Mouse (Mus musculus): ENCODE data around the gene Ppp2r2c. TPM values are rescaled to one million over a fixed set of nuclear protein-coding genes. Genes with fewer than 3 reads are reported as not detected.

The Ppp2r2c gene
- polyA plus RNA-seq, 1 experiment from 2014 or later = not detected

DNA sequence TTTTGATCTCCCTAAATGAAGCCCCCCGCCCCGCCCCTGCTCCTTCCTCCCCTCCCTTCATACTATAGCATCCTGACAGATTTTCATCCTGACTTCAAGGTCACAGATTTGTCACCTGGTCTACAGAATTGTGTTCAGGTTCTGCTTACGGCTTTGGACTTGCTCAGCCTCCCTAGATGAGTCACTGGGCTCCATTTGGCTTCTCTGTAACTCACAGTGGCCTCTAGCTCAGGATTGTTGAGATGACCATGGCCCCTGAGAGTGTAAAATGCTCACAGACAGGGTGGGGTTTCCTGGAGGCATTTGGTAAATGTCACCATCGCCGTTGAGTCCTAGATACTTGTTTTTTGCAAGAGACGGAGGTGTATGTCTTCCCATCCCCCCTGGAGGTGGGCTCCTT is 2.6 kb downstream of the Ppp2r2c start:
- ATAC-seq (ENCODE audit: insufficient number of reproducible peaks, insufficient read depth, low FRiP score, low read depth) = no peak
- no peak overlapping the region for H3K4me3 ChIP-seq (ENCODE audit: control insufficient read depth in 1 of 2, insufficient read depth in 1 of 2, low read depth in 1 of 2, low read length in 2 of 2)
- no peaks in the 10 kb centered on the region; the same call in 1 of the 2 replicates for H3K9me3 ChIP-seq (ENCODE audit: control insufficient read depth, low read length)
- H3K36me3 ChIP-seq (ENCODE audit: control insufficient read depth, insufficient read depth, low read length) = no peaks in the 10 kb centered on the region
- no peak overlapping the region for H3K27ac ChIP-seq (replicated peaks in 1 of 2; ENCODE audit: control insufficient read depth in 1 of 2, insufficient read depth in 1 of 2, low read depth in 2 of 2, low read length in 2 of 2)
- peaks cover 86% of the 10 kb centered on the region for H3K27me3 ChIP-seq (ENCODE audit: control insufficient read depth, insufficient read depth, low read length)
- H3K9ac ChIP-seq (ENCODE audit: low read length) = no peak overlapping the region
- peaks cover 0 to 15% of the 10 kb centered on the region in 2 experiments; a peak in 2 of 4 replicates for H3K4me1 ChIP-seq (ENCODE audit: control insufficient read depth in 2 of 2, insufficient read depth in 2 of 2, low read length in 2 of 2)
- no peak overlapping the region for H3K4me2 ChIP-seq (ENCODE audit: low read length)
- WGBS = 72% methylated on average over 6 of the region's 6 CpGs

DNA sequence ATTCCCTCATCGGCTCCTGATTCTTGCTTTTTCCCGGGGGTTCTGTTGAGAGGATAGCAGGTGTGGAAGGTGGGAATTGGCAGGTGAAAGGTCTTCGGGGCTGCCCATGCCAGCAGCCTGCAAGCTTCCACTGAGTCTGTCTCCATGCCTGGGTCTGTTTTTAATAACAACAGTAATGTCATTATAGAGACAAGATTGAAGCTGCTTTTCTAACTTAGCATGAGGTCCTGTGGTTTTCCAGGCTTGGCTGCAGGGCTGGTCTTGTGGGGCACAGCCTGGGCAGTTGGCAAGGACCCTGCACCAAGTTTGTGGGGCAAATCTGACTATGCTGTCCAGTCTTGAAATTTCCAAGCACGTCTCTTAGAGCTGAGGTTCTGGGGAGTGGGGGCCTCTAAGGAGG is 7.6 kb downstream of the Ppp2r2c start:
- no peak for ATAC-seq (ENCODE audit: insufficient number of reproducible peaks, insufficient read depth, low FRiP score, low read depth)
- no peaks in the 10 kb centered on the region for H3K9me3 ChIP-seq (ENCODE audit: control insufficient read depth, low read length)
- H3K4me3 ChIP-seq (ENCODE audit: control insufficient read depth in 1 of 2, insufficient read depth in 1 of 2, low read depth in 1 of 2, low read length in 2 of 2) = no peak overlapping the region
- H3K4me2 ChIP-seq (ENCODE audit: low read length) = no peak overlapping the region
- no peak overlapping the region for H3K27ac ChIP-seq (replicated peaks in 1 of 2; ENCODE audit: control insufficient read depth in 1 of 2, insufficient read depth in 1 of 2, low read depth in 2 of 2, low read length in 2 of 2)
- H3K4me1 ChIP-seq (ENCODE audit: control insufficient read depth in 2 of 2, insufficient read depth in 2 of 2, low read length in 2 of 2) = no peaks in the 10 kb centered on the region
- H3K27me3 ChIP-seq (ENCODE audit: control insufficient read depth, insufficient read depth, low read length) = peaks cover 36% of the 10 kb centered on the region
- WGBS = 62% methylated on average over 4 of the region's 4 CpGs
- H3K9ac ChIP-seq (ENCODE audit: low read length) = no peak overlapping the region
- H3K36me3 ChIP-seq (ENCODE audit: control insufficient read depth, insufficient read depth, low read length) = no peaks in the 10 kb centered on the region

DNA sequence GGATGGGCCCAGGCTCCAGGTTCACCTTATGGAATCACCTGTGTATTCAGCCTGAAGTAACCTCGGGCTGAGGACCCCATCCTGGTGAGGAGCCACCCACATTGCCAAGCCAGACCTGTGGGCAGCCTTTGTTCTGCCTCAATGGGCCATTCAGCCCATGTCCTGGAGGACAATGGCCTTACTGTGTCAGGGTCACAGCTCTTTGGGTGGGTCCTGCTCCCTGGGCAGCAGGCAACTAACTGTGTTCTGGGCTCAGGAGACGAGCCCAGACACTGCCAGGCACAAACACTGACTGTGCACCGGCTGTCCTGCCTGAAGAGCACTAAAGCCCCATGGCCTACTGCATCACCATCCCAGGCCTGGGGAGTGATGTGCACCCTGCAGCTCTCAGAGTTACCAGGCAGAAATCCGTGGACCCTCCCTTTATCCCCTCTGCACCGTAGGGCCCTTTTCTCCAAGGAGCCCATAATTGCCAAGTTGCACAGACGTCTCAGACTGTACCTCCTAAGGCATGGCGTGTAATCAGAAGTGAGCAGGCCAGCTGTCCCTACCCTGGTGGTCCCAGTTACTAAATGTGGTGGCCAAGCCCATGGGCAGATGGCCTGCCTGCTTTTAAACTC is 8.6 kb downstream of the Ppp2r2c start:
- WGBS = 66% methylated on average over 7 of the region's 7 CpGs
- Histone ChIP-seq H3K27ac (replicated peaks in 1 of 2; ENCODE audit: control insufficient read depth in 1 of 2, insufficient read depth in 1 of 2, low read depth in 2 of 2, low read length in 2 of 2) (no peak overlapping the region), H3K4me3 (ENCODE audit: control insufficient read depth in 1 of 2, insufficient read depth in 1 of 2, low read depth in 1 of 2, low read length in 2 of 2) (no peak overlapping the region), H3K9me3 (ENCODE audit: control insufficient read depth, low read length) (no peaks in the 10 kb centered on the region), H3K36me3 (ENCODE audit: control insufficient read depth, insufficient read depth, low read length) (no peaks in the 10 kb centered on the region), H3K4me2 (ENCODE audit: low read length) (no peak overlapping the region), H3K4me1 (ENCODE audit: control insufficient read depth in 2 of 2, insufficient read depth in 2 of 2, low read length in 2 of 2) (no peaks in the 10 kb centered on the region), H3K9ac (ENCODE audit: low read length) (no peak overlapping the region), H3K27me3 (ENCODE audit: control insufficient read depth, insufficient read depth, low read length) (peaks cover 27% of the 10 kb centered on the region)
- no peak for ATAC-seq (ENCODE audit: insufficient number of reproducible peaks, insufficient read depth, low FRiP score, low read depth)

DNA sequence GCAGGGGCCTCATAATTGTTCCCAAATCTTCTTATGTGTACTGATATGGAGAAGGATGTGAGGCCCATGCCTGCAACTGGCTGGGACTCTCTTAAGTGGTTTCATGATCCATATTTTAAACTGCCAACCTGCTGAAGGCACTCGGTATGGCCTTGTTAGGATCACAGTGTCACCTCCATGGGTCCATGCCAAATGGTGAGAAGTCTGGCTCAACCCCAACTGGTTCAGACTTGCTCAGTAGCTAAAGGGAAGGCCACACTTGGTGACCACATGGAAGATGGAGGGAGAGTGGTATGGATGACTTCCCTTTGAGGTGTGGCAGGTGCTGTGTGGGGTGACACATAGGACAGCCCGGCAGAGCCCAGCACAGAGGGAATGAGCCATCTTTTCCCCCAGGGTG is 9.3 kb downstream of the Ppp2r2c start:
- H3K27me3 ChIP-seq (ENCODE audit: control insufficient read depth, insufficient read depth, low read length) = peaks cover 19% of the 10 kb centered on the region
- H3K4me3 ChIP-seq (ENCODE audit: control insufficient read depth in 1 of 2, insufficient read depth in 1 of 2, low read depth in 1 of 2, low read length in 2 of 2) = no peak overlapping the region
- no peak overlapping the region for H3K9ac ChIP-seq (ENCODE audit: low read length)
- H3K4me1 ChIP-seq (ENCODE audit: control insufficient read depth in 2 of 2, insufficient read depth in 2 of 2, low read length in 2 of 2) = no peaks in the 10 kb centered on the region
- H3K4me2 ChIP-seq (ENCODE audit: low read length) = no peak overlapping the region
- H3K27ac ChIP-seq (replicated peaks in 1 of 2; ENCODE audit: control insufficient read depth in 1 of 2, insufficient read depth in 1 of 2, low read depth in 2 of 2, low read length in 2 of 2) = no peak overlapping the region
- no peak for ATAC-seq (ENCODE audit: insufficient number of reproducible peaks, insufficient read depth, low FRiP score, low read depth)
- H3K9me3 ChIP-seq (ENCODE audit: control insufficient read depth, low read length) = no peaks in the 10 kb centered on the region
- 56% methylated on average over 2 of the region's 2 CpGs for WGBS
- no peaks in the 10 kb centered on the region for H3K36me3 ChIP-seq (ENCODE audit: control insufficient read depth, insufficient read depth, low read length)

DNA sequence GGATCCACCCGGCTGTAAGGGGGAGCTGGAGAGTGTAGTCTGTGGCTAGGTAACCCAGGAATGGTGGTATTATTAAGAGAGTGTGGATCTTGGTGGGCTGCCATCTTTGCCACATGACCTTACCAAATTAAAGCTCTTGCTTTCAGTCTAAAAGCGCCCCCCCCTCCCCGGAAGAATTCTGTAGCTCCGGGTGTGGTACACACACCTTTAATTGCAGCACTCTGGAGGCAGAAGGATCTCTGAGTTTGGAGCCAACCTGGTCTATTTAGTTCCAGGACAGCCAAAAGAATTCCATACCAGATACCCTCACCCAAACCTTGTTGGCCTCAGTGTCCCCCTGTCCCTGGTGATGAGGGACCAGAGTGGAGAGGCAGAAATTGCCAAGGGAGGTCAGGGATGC is 10.5 kb downstream of the Ppp2r2c start:
- Histone ChIP-seq H3K4me1 (ENCODE audit: control insufficient read depth in 2 of 2, insufficient read depth in 2 of 2, low read length in 2 of 2) (no peaks in the 10 kb centered on the region), H3K9ac (ENCODE audit: low read length) (no peak overlapping the region), H3K27ac (replicated peaks in 1 of 2; ENCODE audit: control insufficient read depth in 1 of 2, insufficient read depth in 1 of 2, low read depth in 2 of 2, low read length in 2 of 2) (no peak overlapping the region), H3K36me3 (ENCODE audit: control insufficient read depth, insufficient read depth, low read length) (no peaks in the 10 kb centered on the region), H3K4me3 (ENCODE audit: control insufficient read depth in 1 of 2, insufficient read depth in 1 of 2, low read depth in 1 of 2, low read length in 2 of 2) (no peak overlapping the region), H3K27me3 (ENCODE audit: control insufficient read depth, insufficient read depth, low read length) (peaks cover 13% of the 10 kb centered on the region), H3K4me2 (ENCODE audit: low read length) (no peak overlapping the region), H3K9me3 (ENCODE audit: control insufficient read depth, low read length) (no peaks in the 10 kb centered on the region)
- 81% methylated on average over 4 of the region's 4 CpGs for WGBS
- no peak for ATAC-seq (ENCODE audit: insufficient number of reproducible peaks, insufficient read depth, low FRiP score, low read depth)

DNA sequence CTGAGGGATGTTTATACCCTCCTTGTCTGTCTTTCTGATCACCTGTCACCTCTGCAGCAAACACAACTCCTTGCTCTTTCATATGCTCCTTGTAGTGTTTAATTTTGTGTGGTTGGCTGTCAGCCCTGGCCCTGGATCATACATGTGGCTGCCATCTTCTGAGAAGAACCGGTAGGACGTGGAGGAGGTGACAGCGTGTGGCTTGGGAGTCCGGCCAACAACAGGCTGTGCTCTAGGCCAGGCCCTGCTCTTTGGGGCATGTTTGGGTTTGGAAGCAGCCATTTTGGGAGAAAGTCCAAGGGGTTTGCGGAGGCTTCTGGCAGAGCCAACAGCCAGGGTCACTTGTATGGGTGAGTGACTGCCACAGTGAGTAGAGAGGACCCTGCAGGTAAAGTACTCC is 12.3 kb downstream of the Ppp2r2c start:
- H3K27ac ChIP-seq (replicated peaks in 1 of 2; ENCODE audit: control insufficient read depth in 1 of 2, insufficient read depth in 1 of 2, low read depth in 2 of 2, low read length in 2 of 2) = no peak overlapping the region
- no peak for ATAC-seq (ENCODE audit: insufficient number of reproducible peaks, insufficient read depth, low FRiP score, low read depth)
- H3K4me1 ChIP-seq (ENCODE audit: control insufficient read depth in 2 of 2, insufficient read depth in 2 of 2, low read length in 2 of 2) = no peaks in the 10 kb centered on the region
- H3K9ac ChIP-seq (ENCODE audit: low read length) = no peak overlapping the region
- 90% methylated on average over 5 of the region's 5 CpGs for WGBS
- H3K27me3 ChIP-seq (ENCODE audit: control insufficient read depth, insufficient read depth, low read length) = peaks cover 3% of the 10 kb centered on the region; the same call in 1 of the 2 replicates
- H3K4me2 ChIP-seq (ENCODE audit: low read length) = no peak overlapping the region
- no peaks in the 10 kb centered on the region for H3K36me3 ChIP-seq (ENCODE audit: control insufficient read depth, insufficient read depth, low read length)
- H3K4me3 ChIP-seq (ENCODE audit: control insufficient read depth in 1 of 2, insufficient read depth in 1 of 2, low read depth in 1 of 2, low read length in 2 of 2) = no peak overlapping the region
- H3K9me3 ChIP-seq (ENCODE audit: control insufficient read depth, low read length) = no peaks in the 10 kb centered on the region

DNA sequence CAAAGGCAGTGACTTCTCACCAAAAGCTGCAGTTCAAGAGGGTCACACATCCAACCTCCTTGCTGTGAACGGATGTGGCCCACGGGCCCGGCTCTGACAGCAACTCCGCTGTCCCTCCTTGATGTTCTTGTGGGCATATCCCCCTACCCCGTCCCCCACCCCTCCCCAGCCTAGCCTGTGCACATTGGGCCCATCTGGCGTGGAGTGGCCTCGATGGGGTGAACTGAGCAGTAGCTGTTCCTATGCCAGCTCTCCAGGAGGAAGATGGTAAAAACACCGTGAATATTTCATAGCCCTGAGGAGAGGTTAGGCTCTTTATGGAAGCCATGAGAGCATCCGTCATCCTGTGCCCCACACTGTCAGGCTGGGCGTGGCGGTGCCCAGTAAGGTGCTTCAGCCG is 15.2 kb downstream of the Ppp2r2c start:
- no peaks in the 10 kb centered on the region for H3K36me3 ChIP-seq (ENCODE audit: control insufficient read depth, insufficient read depth, low read length)
- no peak overlapping the region for H3K4me3 ChIP-seq (ENCODE audit: control insufficient read depth in 1 of 2, insufficient read depth in 1 of 2, low read depth in 1 of 2, low read length in 2 of 2)
- no peak overlapping the region for H3K4me2 ChIP-seq (ENCODE audit: low read length)
- no peaks in the 10 kb centered on the region for H3K9me3 ChIP-seq (ENCODE audit: control insufficient read depth, low read length)
- ATAC-seq (ENCODE audit: insufficient number of reproducible peaks, insufficient read depth, low FRiP score, low read depth) = no peak
- no peak overlapping the region for H3K27ac ChIP-seq (replicated peaks in 1 of 2; ENCODE audit: control insufficient read depth in 1 of 2, insufficient read depth in 1 of 2, low read depth in 2 of 2, low read length in 2 of 2)
- 75% methylated on average over 12 of the region's 12 CpGs for WGBS
- H3K27me3 ChIP-seq (ENCODE audit: control insufficient read depth, insufficient read depth, low read length) = no peaks in the 10 kb centered on the region
- peaks cover 0 to 4% of the 10 kb centered on the region in 2 experiments; a peak in 2 of 4 replicates for H3K4me1 ChIP-seq (ENCODE audit: control insufficient read depth in 2 of 2, insufficient read depth in 2 of 2, low read length in 2 of 2)
- H3K9ac ChIP-seq (ENCODE audit: low read length) = no peak overlapping the region

DNA sequence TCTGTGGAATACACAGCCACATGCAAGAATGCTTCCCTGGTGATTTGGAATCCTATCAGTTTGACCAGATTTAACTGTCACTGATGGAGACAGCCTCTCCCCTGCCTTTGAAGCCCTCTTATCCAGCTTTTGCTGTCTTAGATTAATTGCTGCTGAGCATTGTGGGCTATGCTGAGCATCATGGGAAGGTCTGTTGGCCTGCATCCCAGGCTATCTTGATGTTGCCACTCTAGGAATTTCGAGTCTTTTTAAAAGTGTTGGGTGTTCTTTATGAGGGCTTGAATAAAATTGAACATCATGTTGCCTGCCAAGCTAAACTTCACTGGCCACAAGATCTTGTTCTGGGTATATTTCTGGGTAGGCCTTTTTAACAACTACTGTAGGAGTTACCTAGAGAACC is 16.8 kb downstream of the Ppp2r2c start:
- WGBS = 50% methylated on average over 1 of the region's 1 CpGs
- H3K27ac ChIP-seq (replicated peaks in 1 of 2; ENCODE audit: control insufficient read depth in 1 of 2, insufficient read depth in 1 of 2, low read depth in 2 of 2, low read length in 2 of 2) = no peak overlapping the region
- H3K27me3 ChIP-seq (ENCODE audit: control insufficient read depth, insufficient read depth, low read length) = no peaks in the 10 kb centered on the region
- no peak overlapping the region for H3K4me3 ChIP-seq (ENCODE audit: control insufficient read depth in 1 of 2, insufficient read depth in 1 of 2, low read depth in 1 of 2, low read length in 2 of 2)
- no peak overlapping the region for H3K9ac ChIP-seq (ENCODE audit: low read length)
- no peak for ATAC-seq (ENCODE audit: insufficient number of reproducible peaks, insufficient read depth, low FRiP score, low read depth)
- no peak overlapping the region for H3K4me2 ChIP-seq (ENCODE audit: low read length)
- H3K36me3 ChIP-seq (ENCODE audit: control insufficient read depth, insufficient read depth, low read length) = no peaks in the 10 kb centered on the region
- no peaks in the 10 kb centered on the region for H3K9me3 ChIP-seq (ENCODE audit: control insufficient read depth, low read length)
- peaks cover 0 to 4% of the 10 kb centered on the region in 2 experiments; a peak in 2 of 4 replicates for H3K4me1 ChIP-seq (ENCODE audit: control insufficient read depth in 2 of 2, insufficient read depth in 2 of 2, low read length in 2 of 2)
